Mouse (Mus musculus) stomach, postnatal 0 days (tissue): ENCODE results near the gene Tbc1d9.

Source experiments
- CTCF ChIP-seq: IDR thresholded peaks from 2 replicates; pipeline ENCODE4 v1.5.1; 2016; ENCODE audit warnings: antibody characterized with exemption, low read depth, mild to moderate bottlenecking, moderate library complexity
- EP300 ChIP-seq: optimal IDR thresholded peaks from 2 replicates; pipeline ENCODE3; 2016; ENCODE audit warnings: antibody characterized with exemption

DNA sequence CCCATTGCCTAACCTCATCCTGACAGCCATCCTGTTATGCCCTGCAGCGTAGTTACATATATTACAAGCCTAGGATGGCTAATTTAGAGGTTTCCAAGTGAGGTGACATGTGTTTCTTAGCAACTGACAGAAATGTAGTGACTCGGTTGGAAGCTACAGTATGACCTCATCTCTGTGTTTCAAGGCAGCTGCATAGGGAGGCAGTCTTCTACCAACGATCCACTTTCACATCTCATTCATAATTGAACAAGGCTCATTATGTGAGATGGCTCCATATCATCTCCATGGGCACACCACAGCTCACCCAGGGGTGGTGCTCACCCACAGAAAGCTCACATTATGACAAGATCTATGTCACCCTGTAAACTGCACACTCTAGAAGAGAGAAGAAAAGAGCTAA lies 55.6 kb downstream of the Tbc1d9 start:
- TF ChIP-seq CTCF = no peak
- TF ChIP-seq EP300 = no peak
